9 mouse cellular contexts compared by ENCODE assay signal in the genomic region with DNA sequence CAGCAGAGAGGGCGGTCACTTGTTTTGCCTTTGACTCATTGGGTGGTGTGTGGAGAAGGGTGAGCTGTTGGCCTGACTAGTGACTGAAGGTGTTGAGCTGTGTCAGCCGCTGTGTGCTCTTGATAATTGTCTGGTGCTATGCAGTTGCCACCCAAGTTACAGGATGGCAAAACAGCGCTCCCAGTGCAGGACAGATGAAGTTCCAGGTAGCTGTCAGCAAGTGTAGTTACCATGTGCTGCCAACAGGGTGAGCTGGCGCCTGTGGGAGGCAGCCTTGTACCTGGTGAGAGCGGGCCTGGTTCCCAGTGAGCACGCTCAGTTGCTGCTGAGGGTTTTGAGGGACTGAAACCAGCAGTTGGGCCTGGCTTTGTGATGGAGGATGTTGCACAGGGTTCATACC. TPM values are rescaled to one million over a fixed set of nuclear protein-coding genes. Genes with fewer than 3 reads are reported as not detected.
DNase-seq lines count a peak whose midpoint lies in the region; ATAC-seq and TF ChIP-seq lines count a peak whose summit lies in the region.
"Had no signal": no experiment of that assay in that cellular context is flagged by ENCODE, and none has a peak within 500 bp of the region (broad histone marks: within the 10 kb centered on the region; RNA-seq: fewer than 3 reads in every experiment).

No protein-coding gene starts in this region.

- TF ChIP-seq POLR2A in testis, adult 2 months (IDR thresholded peaks at IDR 0.05; ENCODE audit: control insufficient read depth, low read depth, low read length) = no peak
- no peak for TF ChIP-seq POLR2A in lung, adult 2 months (IDR thresholded peaks at IDR 0.05; ENCODE audit: borderline replicate concordance, extremely low read depth, low read depth, low read length)

- H3K4me2 ChIP-seq in forebrain, embryonic 11.5 days (ENCODE audit: low read depth, low read length, severe bottlenecking) = no peak overlapping the region
- no peak overlapping the region for H3K4me2 ChIP-seq in intestine, postnatal 0 days (replicated peaks; ENCODE audit: low read depth)

- H3K27ac ChIP-seq in testis, adult 2 months (ENCODE audit: control insufficient read depth, insufficient read depth, low read depth, low read length) = no peak overlapping the region
- no peak overlapping the region for H3K27ac ChIP-seq in forebrain, embryonic 11.5 days (ENCODE audit: low read depth, low read length)
- peak overlapping the region; percentile 28; the same call in 1 of the 2 replicates for H3K27ac ChIP-seq in intestine, postnatal 0 days (ENCODE audit: low read depth, low read length)

- no peaks in the 10 kb centered on the region; the same call in none of the 2 replicates for H3K36me3 ChIP-seq in testis, adult 2 months (ENCODE audit: control insufficient read depth, insufficient read depth, low read length)
- H3K36me3 ChIP-seq in forebrain, embryonic 11.5 days (ENCODE audit: control insufficient read depth, insufficient read depth, low read length) = peaks cover 9% of the 10 kb centered on the region
- peaks cover 81% of the 10 kb centered on the region for H3K36me3 ChIP-seq in intestine, postnatal 0 days (ENCODE audit: control insufficient read depth, insufficient read depth)

- no peaks in the 10 kb centered on the region for H3K9me3 ChIP-seq in forebrain, embryonic 11.5 days (ENCODE audit: control insufficient read depth, low read length)
- H3K9me3 ChIP-seq in intestine, postnatal 0 days (ENCODE audit: control insufficient read depth) = no peaks in the 10 kb centered on the region

- peak; percentile 78; the same call in 1 of the 2 replicates for TF ChIP-seq CTCF in testis, adult 2 months (IDR thresholded peaks at IDR 0.05; ENCODE audit: control insufficient read depth, insufficient read depth, insufficient replicate concordance, low read depth, low read length)
- TF ChIP-seq CTCF in intestine, postnatal 0 days (IDR thresholded peaks at IDR 0.05; ENCODE audit: low read depth) = peak; percentile 96
- TF ChIP-seq CTCF in lung, adult 2 months (IDR thresholded peaks at IDR 0.05; ENCODE audit: insufficient read depth, low read length) = peak; percentile 89

- ATAC-seq in forebrain, embryonic 11.5 days (replicated peaks; ENCODE audit: low FRiP score) = peak; percentile 67
- ATAC-seq in intestine, postnatal 0 days = peak; percentile 87

- no peaks in the 10 kb centered on the region for H3K27me3 ChIP-seq in testis, adult 2 months (ENCODE audit: control insufficient read depth, insufficient read depth, low read length)
- H3K27me3 ChIP-seq in forebrain, embryonic 11.5 days (ENCODE audit: control insufficient read depth, insufficient read depth, low read length) = no peaks in the 10 kb centered on the region
- no peaks in the 10 kb centered on the region for H3K27me3 ChIP-seq in intestine, postnatal 0 days (replicated peaks; ENCODE audit: control insufficient read depth, insufficient read depth, low read length)

- no peak for DNase-seq in testis, postnatal 14 days (ENCODE audit: low spot score)
- peak; percentile 79 for DNase-seq in c-Kit-positive CD71-positive TER-119-positive erythroid progenitor cells, embryonic 14.5 days (ENCODE audit: low spot score)
- DNase-seq in forebrain, embryonic 11.5 days (ENCODE audit: low spot score) = peak; percentile 83
- peak; percentile 49 for DNase-seq in lung, adult 2 months
- peak; percentile 78 for DNase-seq in retina, postnatal 1 day
- DNase-seq in urinary bladder, postnatal 25 days (ENCODE audit: low spot score) = no peak

- peaks cover 2% of the 10 kb centered on the region for H3K4me1 ChIP-seq in testis, adult 2 months (ENCODE audit: control insufficient read depth, insufficient read depth, low read length)
- no peaks in the 10 kb centered on the region for H3K4me1 ChIP-seq in forebrain, embryonic 11.5 days (replicated peaks; ENCODE audit: control insufficient read depth, insufficient read depth, low read length)
- H3K4me1 ChIP-seq in intestine, postnatal 0 days (replicated peaks; ENCODE audit: control insufficient read depth, insufficient read depth, low read length) = peaks cover 15% of the 10 kb centered on the region
- H3K4me1 ChIP-seq in lung, adult 2 months (ENCODE audit: control insufficient read depth, insufficient read depth, low read length) = peaks cover 13% of the 10 kb centered on the region

- H3K4me3 ChIP-seq in testis, adult 2 months (ENCODE audit: control insufficient read depth, low read depth, low read length) = no peak overlapping the region
- no peak overlapping the region for H3K4me3 ChIP-seq in forebrain, embryonic 11.5 days (ENCODE audit: low read depth, low read length)
- H3K4me3 ChIP-seq in intestine, postnatal 0 days (ENCODE audit: low read depth, low read length) = no peak overlapping the region
- no peak overlapping the region for H3K4me3 ChIP-seq in lung, adult 2 months (replicated peaks; ENCODE audit: extremely low read depth, low read depth, low read length)

- H3K9ac ChIP-seq in forebrain, embryonic 11.5 days (ENCODE audit: low read length) = no peak overlapping the region
- H3K9ac ChIP-seq in intestine, postnatal 0 days (ENCODE audit: low read depth, low read length) = no peak overlapping the region

- WGBS in forebrain, embryonic 11.5 days = 33% methylated on average over 6 of the region's 6 CpGs
- WGBS in intestine, postnatal 0 days = 44% methylated on average over 6 of the region's 6 CpGs
- 51% methylated on average over 6 of the region's 6 CpGs for WGBS in lung, adult 2 months

RNA-seq across cellular contexts. Expression of a gene that starts 9.3 kb away (rescaled TPM):
- polyA plus RNA-seq in testis, adult 2 months (2012; rRNA removed) = 127 and 131 TPM in 2 replicates
- polyA plus RNA-seq in forebrain, embryonic 11.5 days (2014; fragmentation: Nextera tagmentation; extraction: Ambion mirVana) = 69.0 and 73.8 TPM in 2 replicates
- 200 and 201 TPM in 2 replicates for polyA plus RNA-seq in intestine, postnatal 0 days (2015; fragmentation: Nextera tagmentation; extraction: Ambion mirVana)
- 199 and 223 TPM in 2 replicates for polyA plus RNA-seq in lung, adult 2 months (2012; rRNA removed)

RNA-seq across cellular contexts. Expression of a gene that starts 15.1 kb away (rescaled TPM):
- 83.1 and 88.6 TPM in 2 replicates for polyA plus RNA-seq in testis, adult 2 months (2012; rRNA removed)
- polyA plus RNA-seq in forebrain, embryonic 11.5 days (2014; fragmentation: Nextera tagmentation; extraction: Ambion mirVana) = 336 and 367 TPM in 2 replicates
- polyA plus RNA-seq in intestine, postnatal 0 days (2015; fragmentation: Nextera tagmentation; extraction: Ambion mirVana) = 256 and 269 TPM in 2 replicates
- polyA plus RNA-seq in lung, adult 2 months (2012; rRNA removed) = 201 and 261 TPM in 2 replicates

RNA-seq across cellular contexts. Expression of a gene that starts 15.2 kb away (rescaled TPM):
- 0.72 TPM in 1 of 2 replicates, not detected in the other for polyA plus RNA-seq in testis, adult 2 months (2012; rRNA removed)
- polyA plus RNA-seq in forebrain, embryonic 11.5 days (2014; fragmentation: Nextera tagmentation; extraction: Ambion mirVana) = not detected in 2 replicates
- polyA plus RNA-seq in intestine, postnatal 0 days (2015; fragmentation: Nextera tagmentation; extraction: Ambion mirVana) = 18.9 TPM in 2 replicates
- not detected in 2 replicates for polyA plus RNA-seq in lung, adult 2 months (2012; rRNA removed)
- polyA plus RNA-seq: large intestine, adult 2 months had no signal

RNA-seq across cellular contexts. Expression of a gene that starts 31.3 kb away (rescaled TPM):
- 66.1 and 70.3 TPM in 2 replicates for polyA plus RNA-seq in testis, adult 2 months (2012; rRNA removed)
- polyA plus RNA-seq in forebrain, embryonic 11.5 days (2014; fragmentation: Nextera tagmentation; extraction: Ambion mirVana) = 76.7 and 78.1 TPM in 2 replicates
- polyA plus RNA-seq in intestine, postnatal 0 days (2015; fragmentation: Nextera tagmentation; extraction: Ambion mirVana) = 36.4 and 37.8 TPM in 2 replicates
- 41.6 and 54.2 TPM in 2 replicates for polyA plus RNA-seq in lung, adult 2 months (2012; rRNA removed)

Comparison
In these comparisons a context has a peak if more than half of its experiments do, and no peak if none do; other contexts are left out.
1. DNase-seq: peak in c-Kit-positive CD71-positive TER-119-positive erythroid progenitor cells, embryonic 14.5 days (single experiment), forebrain, embryonic 11.5 days (single experiment), lung, adult 2 months (single experiment) and retina, postnatal 1 day (single experiment); none in testis, postnatal 14 days (single experiment) and urinary bladder, postnatal 25 days (single experiment).
2. RNA of a gene that starts 15.2 kb away (polyA plus RNA-seq): 18.9 TPM in intestine, postnatal 0 days; 0.72 TPM in testis, adult 2 months, not detected in forebrain, embryonic 11.5 days and not detected in lung, adult 2 months; every median in the first group is over 10 times any median in the second.
3. Peak in every context shown above with its lines, with median percentiles within 50 percentile points of each other: CTCF ChIP-seq.